Mouse (Mus musculus) stomach, embryonic 14.5 days (tissue): Measurements from ENCODE around the gene A530084C06Rik. TPM values are rescaled to one million over a fixed set of nuclear protein-coding genes. Genes with fewer than 3 reads are reported as not detected.

Source experiments
- ATAC-seq: fragments of 200-750 bp; cut with Nextera tagmentation; 2 replicates; pipeline ENCODE4 v1.8.0; 2017; ENCODE audit warnings: low read depth, moderate TSS enrichment; ENCODE audit not compliant: insufficient number of reproducible peaks, insufficient read depth, low FRiP score
- H3K27ac ChIP-seq: fragments of 300-500 bp; sonication (generic); 2 replicates; pipeline ENCODE4 v1.5.1; 2014; ENCODE audit warnings: mild to moderate bottlenecking, low read length, moderate library complexity, mixed read lengths
- H3K27me3 ChIP-seq: fragments of 300-500 bp; sonication (generic); 2 replicates; pipeline ENCODE4 v1.6.1; 2014; ENCODE audit warnings: low read length, control low read depth, mixed read lengths; ENCODE audit not compliant: control insufficient read depth, insufficient read depth
- H3K36me3 ChIP-seq: fragments of 300-500 bp; sonication (generic); 2 replicates; pipeline ENCODE4 v1.6.1; 2014; ENCODE audit warnings: mild to moderate bottlenecking, control low read depth, low read length, moderate library complexity, mixed read lengths; ENCODE audit not compliant: control insufficient read depth, insufficient read depth
- H3K4me1 ChIP-seq: fragments of 300-500 bp; sonication (generic); 2 replicates; pipeline ENCODE4 v1.6.1; 2014; ENCODE audit warnings: low read length, control low read depth, mixed read lengths; ENCODE audit not compliant: control insufficient read depth, insufficient read depth
- H3K4me2 ChIP-seq: fragments of 300-500 bp; sonication (generic); replicated peaks from 2 replicates; pipeline ENCODE4 v1.6.1; 2014; ENCODE audit warnings: low read depth, low read length, control low read depth
- H3K4me3 ChIP-seq: fragments of 300-500 bp; sonication (generic); 2 replicates; pipeline ENCODE4 v1.5.1; 2014; ENCODE audit warnings: low read depth, low read length, control low read depth
- H3K9ac ChIP-seq: fragments of 300-500 bp; sonication (generic); replicated peaks from 2 replicates; pipeline ENCODE4 v1.6.1; 2014; ENCODE audit warnings: low read depth, mild to moderate bottlenecking, control low read depth, low read length, moderate library complexity, mixed read lengths
- H3K9me3 ChIP-seq: fragments of 300-500 bp; sonication (generic); 2 replicates; pipeline ENCODE4 v1.6.1; 2016; ENCODE audit warnings: low read depth, low read length, control low read depth; ENCODE audit not compliant: control insufficient read depth
- WGBS: fragments of 180-500 bp; shearing (Covaris S2); extraction: QIAGEN DNeasy Blood & Tissue Kit; methylation state at CpG from one replicate; pipeline ENCODE4 v1.1.7; 2014; 5-methylcytosine and 5-hydroxymethylcytosine counted together
- polyA plus RNA-seq: library from polyadenylated mRNA; unstranded; fragments of >200 nt; fragmentation: Nextera tagmentation; extraction: Ambion mirVana; gene quantifications from 2 replicates; pipeline ENCODE4 v1.2.1, GENCODE M21; 2014

Gene A530084C06Rik
- polyA plus RNA-seq, 1 experiment from 2014 or later, result not detected

- Histone ChIP-seq H3K9me3 (no peaks in the 10 kb centered on the region), H3K36me3 (no peaks in the 10 kb centered on the region), H3K9ac (0 out of 2 replicates have a peak overlapping the region, but pooled peaks have one; percentile 33), H3K4me3 (peak overlapping the region; percentile 36), H3K27ac (peak overlapping the region; percentile 72), H3K4me1 (no peaks in the 10 kb centered on the region), H3K27me3 (0 out of 2 replicates have a peak, but pooled peaks cover 7% of the 10 kb centered on the region), H3K4me2 (peak overlapping the region; percentile 99)
- 12% methylated on average over 24 of the region's 24 CpGs for WGBS
- no peak for ATAC-seq
These were observed 2.0 kb downstream of the A530084C06Rik start for GRCm38 (mm10) chr13:31556964-31557767.

- no peak within 1 kb of the TSS for H3K9ac ChIP-seq
- H3K27ac ChIP-seq, result no peak within 1 kb of the TSS
- no peak within 1 kb of the TSS for H3K4me3 ChIP-seq
- 91% methylated on average over 4 of the region's 4 CpGs for WGBS
- H3K9me3 ChIP-seq, result no peaks in the 10 kb centered on the region
- 0 out of 2 replicates have a peak, but pooled peaks cover 7% of the 10 kb centered on the region for H3K27me3 ChIP-seq
- no peaks in the 10 kb centered on the region for H3K4me1 ChIP-seq
- no peak for ATAC-seq
- H3K4me2 ChIP-seq, result peak within 1 kb of the TSS; percentile 99
- no peaks in the 10 kb centered on the region for H3K36me3 ChIP-seq
These were observed 3.3 kb downstream of the A530084C06Rik start, which contains the start of gene Foxq1 for GRCm38 (mm10) chr13:31555834-31556233. Foxq1 (plus strand) TSS chr13:31556134.

DNA sequence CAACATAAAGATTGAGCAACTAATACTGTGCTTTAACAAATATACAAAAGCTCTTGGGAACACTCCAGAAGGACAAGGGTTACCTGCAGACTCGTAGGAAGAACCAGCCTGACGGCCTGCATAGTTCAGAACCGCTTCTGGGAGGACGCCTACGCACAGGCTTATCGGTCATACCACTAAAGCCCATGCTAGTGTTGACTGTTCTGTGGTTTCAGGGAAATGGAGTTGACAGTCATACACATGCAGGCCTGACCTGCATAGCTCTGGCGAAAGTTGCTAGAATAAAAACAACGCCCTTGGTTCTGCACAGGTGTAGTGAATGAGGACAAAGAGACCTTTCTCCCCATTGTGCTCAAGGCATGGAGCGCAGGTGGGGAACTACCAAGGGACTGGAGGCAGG, 11.5 kb downstream of the A530084C06Rik start:
- peak; percentile 85 for ATAC-seq
- H3K27ac ChIP-seq, result no peak overlapping the region
- no peaks in the 10 kb centered on the region for H3K4me1 ChIP-seq
- H3K36me3 ChIP-seq, result no peaks in the 10 kb centered on the region
- no peaks in the 10 kb centered on the region for H3K9me3 ChIP-seq
- no peak overlapping the region for H3K4me2 ChIP-seq
- WGBS, result 66% methylated on average over 9 of the region's 9 CpGs
- H3K27me3 ChIP-seq, result no peaks in the 10 kb centered on the region
- no peak overlapping the region for H3K4me3 ChIP-seq
- H3K9ac ChIP-seq, result no peak overlapping the region

GRCm38 (mm10) chr13:31547204-31547603, 11.9 kb downstream of the A530084C06Rik start:
- Histone ChIP-seq H3K4me1 (no peaks in the 10 kb centered on the region), H3K36me3 (no peaks in the 10 kb centered on the region), H3K27me3 (no peaks in the 10 kb centered on the region), H3K4me2 (no peak overlapping the region), H3K4me3 (no peak overlapping the region), H3K27ac (no peak overlapping the region), H3K9ac (no peak overlapping the region), H3K9me3 (no peaks in the 10 kb centered on the region)
- no peak; the same call in 1 of the 2 replicates for ATAC-seq
- 59% methylated on average over 3 of the region's 3 CpGs for WGBS

DNA sequence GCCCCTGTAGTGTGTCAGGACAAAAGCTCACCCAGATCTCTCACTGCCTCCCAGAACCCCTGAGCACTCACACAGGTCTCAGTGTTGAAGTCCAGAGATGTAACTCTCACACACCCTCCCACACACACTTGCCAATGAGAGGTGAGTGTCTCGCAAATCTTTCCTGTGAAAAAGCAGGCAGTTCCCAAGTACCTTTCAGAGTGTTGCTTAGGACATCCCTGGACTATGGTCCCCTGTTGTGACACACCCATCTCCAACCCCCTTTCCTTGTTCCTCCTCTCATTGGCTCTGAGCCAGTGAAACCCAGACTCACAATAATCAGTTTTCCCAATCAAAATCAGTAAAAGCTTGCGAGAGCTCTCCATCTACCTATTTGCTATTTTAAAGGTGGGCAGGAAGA, 12.3 kb downstream of the A530084C06Rik start:
- WGBS, result 72% methylated on average over 2 of the region's 2 CpGs
- Histone ChIP-seq H3K4me1 (no peaks in the 10 kb centered on the region), H3K4me2 (no peak overlapping the region), H3K36me3 (no peaks in the 10 kb centered on the region), H3K27me3 (no peaks in the 10 kb centered on the region), H3K4me3 (no peak overlapping the region), H3K9me3 (no peaks in the 10 kb centered on the region), H3K9ac (no peak overlapping the region), H3K27ac (no peak overlapping the region)
- no peak for ATAC-seq

GRCm38 (mm10) chr13:31543021-31543420, 16.1 kb downstream of the A530084C06Rik start:
- 92% methylated on average over 5 of the region's 5 CpGs for WGBS
- H3K4me2 ChIP-seq, result no peak overlapping the region
- no peak for ATAC-seq

DNA sequence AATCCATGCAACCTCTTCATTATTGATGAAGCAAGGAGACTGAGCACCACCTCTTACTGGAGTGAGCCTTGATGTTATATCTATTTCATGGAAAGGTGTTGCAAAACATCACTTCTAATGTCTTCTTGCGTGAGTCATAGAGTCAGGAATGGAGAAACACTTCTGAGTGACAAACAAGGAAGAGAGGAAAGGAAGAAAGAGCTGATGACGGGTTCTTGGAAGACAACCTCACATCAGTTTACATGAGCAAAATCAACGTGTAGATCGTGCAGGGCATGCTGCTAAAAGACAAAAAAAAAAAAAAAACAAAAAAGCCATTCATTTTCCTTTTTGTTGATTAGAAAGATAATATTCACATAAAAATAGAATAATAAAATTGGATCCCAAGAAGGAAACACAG, 24.4 kb downstream of the A530084C06Rik start:
- no peak for ATAC-seq
- H3K9me3 ChIP-seq, result no peaks in the 10 kb centered on the region
- 89% methylated on average over 4 of the region's 4 CpGs for WGBS
- H3K27ac ChIP-seq, result no peak overlapping the region
- H3K4me1 ChIP-seq, result no peaks in the 10 kb centered on the region
- no peaks in the 10 kb centered on the region for H3K36me3 ChIP-seq
- H3K4me3 ChIP-seq, result no peak overlapping the region
- H3K9ac ChIP-seq, result no peak overlapping the region
- no peak overlapping the region for H3K4me2 ChIP-seq
- H3K27me3 ChIP-seq, result no peaks in the 10 kb centered on the region

More at GRCm38 (mm10) chr13:31543021-31543420, 16.1 kb downstream of the A530084C06Rik start:
- H3K9me3 ChIP-seq, result no peaks in the 10 kb centered on the region
- H3K36me3 ChIP-seq, result no peaks in the 10 kb centered on the region
- no peak overlapping the region for H3K27ac ChIP-seq
- H3K4me3 ChIP-seq, result no peak overlapping the region
- no peak overlapping the region for H3K9ac ChIP-seq
- no peaks in the 10 kb centered on the region for H3K27me3 ChIP-seq
- H3K4me1 ChIP-seq, result no peaks in the 10 kb centered on the region

- no peak overlapping the region for H3K4me3 ChIP-seq
- ATAC-seq, result peak; percentile 69; the same call in 1 of the 2 replicates
- no peaks in the 10 kb centered on the region for H3K36me3 ChIP-seq
- WGBS, result 27% methylated on average over 8 of the region's 8 CpGs
- no peaks in the 10 kb centered on the region for H3K27me3 ChIP-seq
- no peak overlapping the region for H3K9ac ChIP-seq
- H3K9me3 ChIP-seq, result no peaks in the 10 kb centered on the region
- peak overlapping the region; percentile 10; the same call in 1 of the 2 replicates for H3K27ac ChIP-seq
- H3K4me2 ChIP-seq, result no peak overlapping the region
- H3K4me1 ChIP-seq, result no peaks in the 10 kb centered on the region
These were observed 27.5 kb downstream of the A530084C06Rik start for GRCm38 (mm10) chr13:31531651-31532061.
